Comparison of ENCODE assay signal across 8 mouse cellular contexts in the genomic region with DNA sequence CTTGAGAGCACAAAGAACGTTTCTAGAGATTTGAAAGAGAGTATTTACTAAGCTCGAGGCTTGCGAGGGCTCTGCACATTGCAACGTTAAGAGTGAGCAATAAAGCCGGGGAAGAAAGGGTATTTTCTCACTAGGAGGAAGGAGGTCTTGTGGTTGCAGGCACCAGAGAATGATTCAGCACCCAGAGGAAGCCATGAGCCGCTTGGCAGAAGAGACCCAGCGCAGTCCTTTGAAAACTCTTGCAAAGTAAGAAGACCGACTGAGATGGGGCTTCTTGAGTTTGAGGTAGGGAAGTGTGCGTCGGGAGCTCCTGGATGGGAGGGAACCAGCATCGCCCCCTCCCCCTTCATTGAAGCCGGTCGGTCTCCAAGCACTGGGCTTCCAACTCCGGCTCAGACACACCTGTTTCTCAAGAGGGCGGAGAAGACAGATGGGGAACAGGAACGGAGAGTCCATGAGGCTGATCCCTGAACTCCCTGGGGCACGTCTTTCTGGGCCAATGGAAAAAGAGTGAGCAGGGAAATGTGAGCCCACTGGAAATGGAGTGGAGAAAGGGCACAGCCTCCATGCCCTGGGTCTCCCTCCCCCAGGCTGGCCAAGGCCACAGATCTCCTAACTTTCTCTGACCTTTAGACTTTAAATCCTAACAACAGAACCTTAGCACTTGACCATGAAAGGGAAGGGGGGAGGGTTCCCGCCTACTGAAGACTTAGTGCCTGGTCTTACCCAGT. TPM values are rescaled to one million over a fixed set of nuclear protein-coding genes. Genes with fewer than 3 reads are reported as not detected.
DNase-seq lines count a peak whose midpoint lies in the region; ATAC-seq and TF ChIP-seq lines count a peak whose summit lies in the region.
"Had no signal": no experiment of that assay in that cellular context is flagged by ENCODE, and none has a peak within 500 bp of the region (broad histone marks: within the 10 kb centered on the region; RNA-seq: fewer than 3 reads in every experiment).

No protein-coding gene starts in this region.

- no peaks in the 10 kb centered on the region for H3K27me3 ChIP-seq in embryonic facial prominence, embryonic 14.5 days (replicated peaks; ENCODE audit: control insufficient read depth, insufficient read depth, low read length)
- no peaks in the 10 kb centered on the region for H3K27me3 ChIP-seq in limb, embryonic 14.5 days (ENCODE audit: control insufficient read depth, insufficient read depth, low read length)
- peaks cover 53% of the 10 kb centered on the region for H3K27me3 ChIP-seq in hindbrain, embryonic 13.5 days

- peak overlapping the region; percentile 30 for H3K4me2 ChIP-seq in embryonic facial prominence, embryonic 14.5 days (ENCODE audit: low read depth, low read length)
- peak overlapping the region; percentile 18; the same call in 1 of the 2 replicates for H3K4me2 ChIP-seq in limb, embryonic 14.5 days (replicated peaks; ENCODE audit: low read depth, low read length, severe bottlenecking)
- no peak overlapping the region for H3K4me2 ChIP-seq in hindbrain, embryonic 13.5 days
- H3K4me2 ChIP-seq: hindbrain, embryonic 15.5 days had no signal

- H3K9me3 ChIP-seq in embryonic facial prominence, embryonic 14.5 days (ENCODE audit: control insufficient read depth, low read length) = no peaks in the 10 kb centered on the region
- H3K9me3 ChIP-seq in limb, embryonic 14.5 days (ENCODE audit: control insufficient read depth, low read length) = no peaks in the 10 kb centered on the region
- H3K9me3 ChIP-seq in hindbrain, embryonic 13.5 days = no peaks in the 10 kb centered on the region
- H3K9me3 ChIP-seq: hindbrain, embryonic 15.5 days had no signal

- H3K27ac ChIP-seq in embryonic facial prominence, embryonic 14.5 days (replicated peaks; ENCODE audit: low read depth, low read length) = no peak overlapping the region
- H3K27ac ChIP-seq in limb, embryonic 14.5 days (replicated peaks; ENCODE audit: low read depth, low read length) = no peak overlapping the region
- H3K27ac ChIP-seq in hindbrain, embryonic 13.5 days = no peak overlapping the region
- H3K27ac ChIP-seq: hindbrain, embryonic 15.5 days had no signal

- H3K4me1 ChIP-seq in embryonic facial prominence, embryonic 14.5 days (ENCODE audit: control insufficient read depth, insufficient read depth, low read length) = peaks cover 10% of the 10 kb centered on the region
- H3K4me1 ChIP-seq in limb, embryonic 14.5 days (ENCODE audit: control insufficient read depth, insufficient read depth, low read length) = peaks cover 17% of the 10 kb centered on the region
- H3K4me1 ChIP-seq in hindbrain, embryonic 13.5 days (replicated peaks) = peaks cover 31% of the 10 kb centered on the region

- ATAC-seq in embryonic facial prominence, embryonic 14.5 days (ENCODE audit: low read depth) = no peak
- no peak for ATAC-seq in limb, embryonic 14.5 days (ENCODE audit: low FRiP score, low read depth)
- no peak for ATAC-seq in hindbrain, embryonic 13.5 days (ENCODE audit: low FRiP score)

- no peak overlapping the region for H3K9ac ChIP-seq in embryonic facial prominence, embryonic 14.5 days (ENCODE audit: low read depth, low read length)
- H3K9ac ChIP-seq in limb, embryonic 14.5 days (ENCODE audit: low read depth, low read length, severe bottlenecking) = peak overlapping the region; percentile 5; the same call in 1 of the 2 replicates
- H3K9ac ChIP-seq in hindbrain, embryonic 13.5 days = no peak overlapping the region
- H3K9ac ChIP-seq: hindbrain, embryonic 15.5 days had no signal

- peak; percentile 34 for DNase-seq in kidney, adult 18-20 months
- DNase-seq in kidney, postnatal 14 days = no peak
- peak; percentile 50 for DNase-seq in embryonic facial prominence, embryonic 14.5 days (ENCODE audit: low spot score)
- DNase-seq in limb, embryonic 14.5 days (ENCODE audit: low spot score) = no peak
- DNase-seq in thymus, postnatal 4 days = peak; percentile 45
- no peak for DNase-seq in lung, postnatal 36 days

- WGBS in embryonic facial prominence, embryonic 14.5 days = 9% methylated on average over 18 of the region's 18 CpGs
- WGBS in limb, embryonic 14.5 days = 7% methylated on average over 18 of the region's 18 CpGs
- 17% methylated on average over 18 of the region's 18 CpGs for WGBS in hindbrain, embryonic 13.5 days

- TF ChIP-seq POLR2A in limb, embryonic 14.5 days (IDR thresholded peaks at IDR 0.05; ENCODE audit: borderline replicate concordance, extremely low read depth, insufficient read depth, insufficient read length) = no peak

- peaks cover 2% of the 10 kb centered on the region; the same call in 1 of the 2 replicates for H3K36me3 ChIP-seq in embryonic facial prominence, embryonic 14.5 days (ENCODE audit: control insufficient read depth, insufficient read depth, low read length)
- peaks cover 3% of the 10 kb centered on the region; the same call in 1 of the 2 replicates for H3K36me3 ChIP-seq in limb, embryonic 14.5 days (ENCODE audit: control insufficient read depth, insufficient read depth, low read length)
- no peaks in the 10 kb centered on the region for H3K36me3 ChIP-seq in hindbrain, embryonic 13.5 days
- H3K36me3 ChIP-seq: hindbrain, embryonic 15.5 days had no signal

- no peak overlapping the region for H3K4me3 ChIP-seq in embryonic facial prominence, embryonic 14.5 days (ENCODE audit: low read depth, low read length)
- no peak overlapping the region for H3K4me3 ChIP-seq in limb, embryonic 14.5 days (replicated peaks; ENCODE audit: low read length)
- no peak overlapping the region for H3K4me3 ChIP-seq in hindbrain, embryonic 13.5 days
- H3K4me3 ChIP-seq: hindbrain, embryonic 15.5 days had no signal

RNA-seq across cellular contexts. Expression of gene Utp11, which starts 2.6 kb away (rescaled TPM):
- 58.6 and 62.7 TPM in 2 replicates for polyA plus RNA-seq in embryonic facial prominence, embryonic 14.5 days (2014; fragmentation: Nextera tagmentation; extraction: Ambion mirVana)
- 29.2 and 52.0 TPM in 2 replicates for polyA plus RNA-seq in limb, embryonic 14.5 days (2012; rRNA removed)
- 59.4 and 61.1 TPM in 2 replicates for polyA plus RNA-seq in limb, embryonic 14.5 days (2014; fragmentation: Nextera tagmentation; extraction: Ambion mirVana)
- 45.1 and 47.9 TPM in 2 replicates for polyA plus RNA-seq in hindbrain, embryonic 13.5 days (2015; fragmentation: Nextera tagmentation; extraction: Ambion mirVana)

RNA-seq across cellular contexts. Expression of gene Fhl3, which starts 4.5 kb away (rescaled TPM):
- polyA plus RNA-seq in embryonic facial prominence, embryonic 14.5 days (2014; fragmentation: Nextera tagmentation; extraction: Ambion mirVana) = 15.7 and 18.2 TPM in 2 replicates
- 30.6 and 43.7 TPM in 2 replicates for polyA plus RNA-seq in limb, embryonic 14.5 days (2012; rRNA removed)
- 18.1 and 20.4 TPM in 2 replicates for polyA plus RNA-seq in limb, embryonic 14.5 days (2014; fragmentation: Nextera tagmentation; extraction: Ambion mirVana)
- 2.7 and 2.9 TPM in 2 replicates for polyA plus RNA-seq in hindbrain, embryonic 13.5 days (2015; fragmentation: Nextera tagmentation; extraction: Ambion mirVana)

RNA-seq across cellular contexts. Expression of gene Sf3a3, which starts 18.6 kb away (rescaled TPM):
- polyA plus RNA-seq in embryonic facial prominence, embryonic 14.5 days (2014; fragmentation: Nextera tagmentation; extraction: Ambion mirVana) = 110 and 118 TPM in 2 replicates
- 48.9 and 78.6 TPM in 2 replicates for polyA plus RNA-seq in limb, embryonic 14.5 days (2012; rRNA removed)
- 122 and 128 TPM in 2 replicates for polyA plus RNA-seq in limb, embryonic 14.5 days (2014; fragmentation: Nextera tagmentation; extraction: Ambion mirVana)
- 112 and 119 TPM in 2 replicates for polyA plus RNA-seq in hindbrain, embryonic 13.5 days (2015; fragmentation: Nextera tagmentation; extraction: Ambion mirVana)

RNA-seq across cellular contexts. Expression of gene Pou3f1, which starts 39.3 kb away (rescaled TPM):
- polyA plus RNA-seq in embryonic facial prominence, embryonic 14.5 days (2014; fragmentation: Nextera tagmentation; extraction: Ambion mirVana) = 1.2 and 1.7 TPM in 2 replicates
- 1.2 and 1.7 TPM in 2 replicates for polyA plus RNA-seq in limb, embryonic 14.5 days (2012; rRNA removed)
- polyA plus RNA-seq in limb, embryonic 14.5 days (2014; fragmentation: Nextera tagmentation; extraction: Ambion mirVana) = 0.97 and 1.2 TPM in 2 replicates
- polyA plus RNA-seq in hindbrain, embryonic 13.5 days (2015; fragmentation: Nextera tagmentation; extraction: Ambion mirVana) = 9.5 and 11.4 TPM in 2 replicates

RNA-seq across cellular contexts. Expression of gene Inpp5b, which starts 45.7 kb away (rescaled TPM):
- polyA plus RNA-seq in embryonic facial prominence, embryonic 14.5 days (2014; fragmentation: Nextera tagmentation; extraction: Ambion mirVana) = 23.7 and 29.5 TPM in 2 replicates
- polyA plus RNA-seq in limb, embryonic 14.5 days (2012; rRNA removed) = 44.3 and 47.9 TPM in 2 replicates
- 26.2 and 28.3 TPM in 2 replicates for polyA plus RNA-seq in limb, embryonic 14.5 days (2014; fragmentation: Nextera tagmentation; extraction: Ambion mirVana)
- polyA plus RNA-seq in hindbrain, embryonic 13.5 days (2015; fragmentation: Nextera tagmentation; extraction: Ambion mirVana) = 22.1 and 24.5 TPM in 2 replicates

Comparison
In these comparisons a context has a peak if more than half of its experiments do, and no peak if none do; other contexts are left out.
1. DNase-seq: peak in kidney, adult 18-20 months (single experiment), embryonic facial prominence, embryonic 14.5 days (single experiment) and thymus, postnatal 4 days (single experiment); none in kidney, postnatal 14 days (single experiment), limb, embryonic 14.5 days (single experiment) and lung, postnatal 36 days (single experiment).